Mouse (Mus musculus) embryonic stem cell, embryonic (primary cell): ENCODE data around the gene Gm29666.

Source experiments
- CTCF ChIA-PET, 4 experiments: fragments of 300-600 bp in 2 of 4; fragments of 350-600 bp in 2 of 4; sonication (Branson Sonifier 250); formaldehyde crosslinking; loops; one replicate each; lab custom pipeline; 2022; ENCODE audit warnings: inconsistent platforms in 2 of 4; lab: Charles Lee
- POLR2A ChIA-PET, 4 experiments: fragments of 300-600 bp in 2 of 4; fragments of 350-600 bp in 2 of 4; sonication (Branson Sonifier 250); formaldehyde crosslinking; loops; one replicate each; lab custom pipeline; 2022; ENCODE audit warnings: antibody characterized with exemption in 4 of 4, inconsistent platforms in 1 of 4; lab: Charles Lee

Gm29666 gene

GRCm38 (mm10) chr15:84861911-84862310, 57.9 kb downstream of the Gm29666 start:
- ChIA-PET POLR2A (no interaction called here), CTCF (no interaction called here)
